Mouse (Mus musculus) midbrain, embryonic 12.5 days (tissue): ENCODE measurements at regions not wholly inside any gene's neighbourhood (a gene's known extent, or its start where the extent isn't known, plus 50 kb on each side); places are given as distances from the start of the nearest gene placed in this dataset.

Source experiments
- ATAC-seq: fragments of 200-750 bp; cut with Nextera tagmentation; 2 replicates; pipeline ENCODE4 v1.8.0; 2017; ENCODE audit warnings: low read depth, moderate TSS enrichment, moderate library complexity; ENCODE audit not compliant: low FRiP score
- H3K27ac ChIP-seq: fragments of 300-500 bp; sonication (generic); replicated peaks from 2 replicates; pipeline ENCODE4 v1.5.1; 2016; ENCODE audit warnings: mild to moderate bottlenecking
- H3K27me3 ChIP-seq: fragments of 300-500 bp; sonication (generic); 2 replicates; pipeline ENCODE4 v1.6.1; 2016; ENCODE audit warnings: mild to moderate bottlenecking
- H3K36me3 ChIP-seq: fragments of 300-500 bp; sonication (generic); 2 replicates; pipeline ENCODE4 v1.6.1; 2016
- H3K4me1 ChIP-seq: fragments of 300-500 bp; sonication (generic); 2 replicates; pipeline ENCODE4 v1.6.1; 2016
- H3K4me2 ChIP-seq: fragments of 300-500 bp; sonication (generic); replicated peaks from 2 replicates; pipeline ENCODE4 v1.6.1; 2016; ENCODE audit warnings: mild to moderate bottlenecking, moderate library complexity
- H3K4me3 ChIP-seq: fragments of 300-500 bp; sonication (generic); 2 replicates; pipeline ENCODE4 v1.5.1; 2016; ENCODE audit warnings: mild to moderate bottlenecking
- H3K9ac ChIP-seq: fragments of 300-500 bp; sonication (generic); replicated peaks from 2 replicates; pipeline ENCODE4 v1.6.1; 2016; ENCODE audit warnings: mild to moderate bottlenecking, moderate library complexity
- H3K9me3 ChIP-seq: fragments of 300-500 bp; sonication (generic); 2 replicates; pipeline ENCODE4 v1.6.1; 2016; ENCODE audit warnings: mild to moderate bottlenecking
- WGBS: fragments of 180-500 bp; shearing (Covaris S2); methylation state at CpG from one replicate; pipeline ENCODE4 v1.1.7; 2016; 5-methylcytosine and 5-hydroxymethylcytosine counted together

DNA sequence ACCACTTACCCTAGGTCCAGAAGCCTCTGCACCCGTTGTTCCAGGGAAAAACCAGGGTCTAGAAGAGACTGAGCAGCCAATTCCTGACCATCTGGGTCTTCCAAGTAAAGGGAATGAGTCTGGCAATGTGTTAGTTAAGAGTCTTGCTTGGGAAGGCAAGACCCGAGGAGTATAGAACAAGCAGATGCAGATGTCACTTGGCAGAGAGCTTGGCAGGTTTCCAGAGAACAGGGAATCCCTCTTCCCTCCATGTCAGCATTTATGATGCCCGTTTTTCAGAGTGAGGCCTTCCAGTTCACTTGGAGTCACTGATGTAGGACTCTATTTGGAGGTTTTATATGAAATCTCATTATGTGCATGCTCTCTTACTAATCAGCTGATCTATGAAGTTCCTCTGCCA is 231.1 kb downstream of the Bcl2 start:
- H3K4me1 ChIP-seq, result no peaks in the 10 kb centered on the region
- no peak overlapping the region for H3K4me2 ChIP-seq
- no peak overlapping the region for H3K9ac ChIP-seq
- no peaks in the 10 kb centered on the region for H3K36me3 ChIP-seq
- 82% methylated on average over 3 of the region's 3 CpGs for WGBS
- no peaks in the 10 kb centered on the region for H3K27me3 ChIP-seq
- no peaks in the 10 kb centered on the region for H3K9me3 ChIP-seq
- no peak overlapping the region for H3K27ac ChIP-seq
- no peak for ATAC-seq
- no peak overlapping the region for H3K4me3 ChIP-seq

DNA sequence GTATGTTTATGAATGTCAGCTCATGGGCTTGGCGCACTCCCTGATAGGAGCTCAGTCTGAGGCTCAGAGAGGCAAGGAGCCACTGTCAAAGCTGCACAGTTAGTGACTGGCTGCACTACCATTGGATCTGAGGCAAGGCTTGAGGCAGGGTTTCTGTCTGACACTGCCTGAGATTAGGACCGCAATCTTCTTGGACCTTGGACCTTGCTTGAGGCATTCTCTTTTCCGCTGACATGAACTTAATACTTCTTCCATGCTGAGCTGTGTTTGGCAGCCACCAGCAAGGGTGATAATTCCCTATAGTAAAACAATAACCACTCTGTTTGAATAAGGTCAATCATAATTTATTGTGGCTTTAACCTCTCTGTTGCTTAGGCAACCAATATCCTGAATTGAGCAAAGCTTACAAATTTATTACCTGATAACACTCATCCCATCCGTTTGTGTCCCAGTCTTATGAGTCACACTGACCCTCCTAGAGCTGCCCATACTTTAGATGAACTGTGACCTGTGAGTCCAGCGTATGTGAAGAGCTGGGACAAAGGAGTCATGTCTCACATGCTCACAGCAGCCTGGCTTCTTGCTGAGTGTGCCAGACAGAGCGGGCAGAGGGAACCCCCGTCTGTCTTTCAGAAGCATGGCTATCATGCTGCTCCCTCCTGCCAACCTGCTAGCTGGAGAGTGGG is 236.3 kb downstream of the Bcl2 start:
- no peak overlapping the region for H3K4me2 ChIP-seq
- no peak overlapping the region for H3K27ac ChIP-seq
- no peaks in the 10 kb centered on the region for H3K4me1 ChIP-seq
- no peaks in the 10 kb centered on the region for H3K36me3 ChIP-seq
- H3K9me3 ChIP-seq, result no peaks in the 10 kb centered on the region
- H3K27me3 ChIP-seq, result no peaks in the 10 kb centered on the region
- ATAC-seq, result peak; percentile 9; the same call in 1 of the 2 replicates
- 79% methylated on average over 7 of the region's 7 CpGs for WGBS
- H3K9ac ChIP-seq, result no peak overlapping the region
- H3K4me3 ChIP-seq, result no peak overlapping the region

DNA sequence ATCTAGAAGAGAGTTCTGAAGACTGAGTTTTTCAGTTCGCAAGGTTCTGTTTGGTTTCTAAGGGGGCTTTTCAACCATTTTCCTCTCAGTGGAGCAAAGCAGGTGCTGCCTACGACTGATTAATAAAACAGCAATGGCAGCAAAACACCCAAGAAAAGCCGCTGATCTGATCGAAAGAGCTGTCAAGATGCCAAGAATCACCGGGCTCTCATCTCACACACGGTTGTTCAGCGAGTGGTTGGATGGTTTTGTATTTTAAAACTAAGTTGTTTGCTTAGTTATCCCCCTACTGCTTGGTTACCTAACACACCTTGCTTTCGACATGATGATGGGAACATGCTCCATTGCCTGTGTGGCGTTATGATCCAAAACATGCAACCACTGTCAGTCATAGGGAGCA is 246.1 kb downstream of the Bcl2 start:
- no peak for ATAC-seq
- 95% methylated on average over 9 of the region's 9 CpGs for WGBS

DNA sequence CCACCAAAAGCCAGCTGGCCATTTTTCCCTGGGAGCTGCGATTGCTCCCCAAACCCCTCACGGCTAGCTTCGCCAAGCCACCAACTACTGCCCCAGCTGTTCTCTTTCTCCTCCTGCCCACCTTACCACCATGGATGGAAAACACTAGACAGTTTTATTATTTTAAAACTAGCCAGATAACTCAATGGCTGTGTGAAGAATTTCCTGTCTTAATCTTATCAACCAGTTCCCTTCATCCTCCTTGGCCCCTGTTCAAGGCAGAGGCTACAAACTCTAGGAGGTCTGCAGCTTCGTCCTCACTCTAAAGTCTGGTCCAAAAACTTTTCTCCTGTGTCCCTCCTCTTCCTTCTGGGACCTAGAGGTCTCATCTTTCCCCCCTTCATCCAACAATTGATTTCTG is 247.4 kb downstream of the Bcl2 start:
- Histone ChIP-seq H3K9me3 (no peaks in the 10 kb centered on the region), H3K27ac (no peak overlapping the region), H3K4me2 (no peak overlapping the region), H3K27me3 (no peaks in the 10 kb centered on the region), H3K36me3 (no peaks in the 10 kb centered on the region), H3K4me3 (no peak overlapping the region), H3K4me1 (peaks cover 12% of the 10 kb centered on the region), H3K9ac (no peak overlapping the region)
- no peak for ATAC-seq
- 94% methylated on average over 4 of the region's 4 CpGs for WGBS

More for the DNA sequence above, 246.1 kb downstream of the Bcl2 start:
- Histone ChIP-seq H3K27ac (no peak overlapping the region), H3K4me2 (no peak overlapping the region), H3K4me3 (no peak overlapping the region), H3K9me3 (no peaks in the 10 kb centered on the region), H3K4me1 (peaks cover 12% of the 10 kb centered on the region), H3K9ac (no peak overlapping the region), H3K27me3 (no peaks in the 10 kb centered on the region), H3K36me3 (no peaks in the 10 kb centered on the region)

DNA sequence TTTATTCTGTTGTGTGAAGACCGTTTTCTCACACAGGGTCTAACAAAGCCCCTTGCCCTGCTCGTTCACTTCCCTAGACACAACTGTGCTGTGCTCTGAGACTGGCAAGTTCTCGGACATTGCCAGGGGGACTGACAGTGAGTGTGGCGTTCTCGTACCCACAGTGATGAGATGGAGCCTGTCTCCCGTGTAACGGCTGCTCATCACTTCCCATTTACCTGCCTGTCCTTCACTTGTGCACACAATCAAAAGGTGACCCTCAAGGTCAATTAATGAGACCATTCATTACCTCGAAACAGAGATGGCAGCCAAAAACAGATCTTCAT is 248.1 kb downstream of the Bcl2 start:
- Histone ChIP-seq H3K4me2 (no peak overlapping the region), H3K9me3 (no peaks in the 10 kb centered on the region), H3K9ac (no peak overlapping the region), H3K4me3 (no peak overlapping the region), H3K27ac (no peak overlapping the region), H3K27me3 (no peaks in the 10 kb centered on the region), H3K4me1 (peaks cover 12% of the 10 kb centered on the region), H3K36me3 (no peaks in the 10 kb centered on the region)
- peak; percentile 82 for ATAC-seq
- 43% methylated on average over 8 of the region's 8 CpGs for WGBS

DNA sequence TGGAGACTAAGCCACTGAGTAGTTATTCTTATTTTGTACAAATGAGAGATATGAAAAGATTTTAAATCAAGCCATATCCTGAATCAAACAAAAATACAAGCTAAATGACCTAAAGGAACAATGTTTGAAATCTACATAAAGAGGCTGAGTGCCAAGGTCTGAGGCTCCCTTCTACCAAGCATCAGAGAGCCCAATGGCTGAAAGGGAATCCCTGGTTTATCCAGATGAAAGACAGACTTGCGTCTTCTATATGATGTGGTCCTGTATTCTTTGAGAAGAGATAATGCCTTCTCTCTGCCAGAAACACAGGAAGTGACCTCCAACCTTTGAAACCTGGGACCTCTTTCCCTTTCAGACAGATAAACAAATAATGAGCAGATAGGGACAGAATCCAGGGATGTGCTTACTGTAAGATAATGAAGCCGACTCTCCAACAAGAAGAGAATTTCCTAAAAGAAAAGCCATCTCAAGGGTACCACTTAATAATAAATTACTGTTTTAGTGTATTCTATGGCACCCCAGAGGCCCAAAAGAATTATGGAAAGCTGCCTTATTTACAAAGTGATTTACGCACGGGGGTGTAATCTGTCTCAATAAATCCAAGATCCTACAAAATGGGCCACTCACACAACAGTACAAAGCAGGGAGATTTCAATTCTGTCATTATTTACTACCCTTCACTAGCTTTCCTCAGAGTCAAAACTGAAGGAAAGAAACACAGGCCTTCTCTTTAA is 248.7 kb downstream of the Bcl2 start:
- no peaks in the 10 kb centered on the region for H3K27me3 ChIP-seq
- no peak overlapping the region for H3K4me3 ChIP-seq
- H3K9me3 ChIP-seq, result no peaks in the 10 kb centered on the region
- H3K4me2 ChIP-seq, result no peak overlapping the region
- no peak; the same call in 1 of the 2 replicates for ATAC-seq
- 44% methylated on average over 4 of the region's 4 CpGs for WGBS
- no peak overlapping the region for H3K9ac ChIP-seq
- no peak overlapping the region; the same call in 1 of the 2 replicates for H3K27ac ChIP-seq
- peaks cover 12% of the 10 kb centered on the region for H3K4me1 ChIP-seq
- H3K36me3 ChIP-seq, result no peaks in the 10 kb centered on the region

DNA sequence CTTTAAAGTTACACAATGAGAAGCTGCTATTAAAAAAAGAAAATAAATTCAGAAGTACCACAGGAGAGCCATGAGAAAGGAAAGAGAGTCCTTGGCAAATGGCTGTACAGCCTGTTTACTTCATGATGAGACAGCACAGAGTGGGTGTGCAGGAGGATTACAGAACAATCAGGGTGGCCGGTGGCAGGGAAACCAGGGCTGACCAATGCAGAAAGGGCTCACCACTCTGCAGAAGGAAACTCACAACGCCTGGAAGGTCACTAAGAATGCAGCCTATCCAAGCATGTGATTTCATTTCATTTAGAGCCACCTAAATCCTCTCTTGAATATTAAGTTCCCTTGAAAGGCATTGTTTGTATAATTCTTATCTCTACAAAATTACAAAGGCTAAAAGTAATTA is 249.3 kb downstream of the Bcl2 start:
- Histone ChIP-seq H3K9me3 (no peaks in the 10 kb centered on the region), H3K4me2 (no peak overlapping the region), H3K27ac (no peak overlapping the region), H3K4me3 (no peak overlapping the region), H3K4me1 (peaks cover 12% of the 10 kb centered on the region), H3K27me3 (no peaks in the 10 kb centered on the region), H3K9ac (no peak overlapping the region), H3K36me3 (no peaks in the 10 kb centered on the region)
- peak; percentile 55; the same call in 1 of the 2 replicates for ATAC-seq
- 11% methylated on average over 2 of the region's 2 CpGs for WGBS

DNA sequence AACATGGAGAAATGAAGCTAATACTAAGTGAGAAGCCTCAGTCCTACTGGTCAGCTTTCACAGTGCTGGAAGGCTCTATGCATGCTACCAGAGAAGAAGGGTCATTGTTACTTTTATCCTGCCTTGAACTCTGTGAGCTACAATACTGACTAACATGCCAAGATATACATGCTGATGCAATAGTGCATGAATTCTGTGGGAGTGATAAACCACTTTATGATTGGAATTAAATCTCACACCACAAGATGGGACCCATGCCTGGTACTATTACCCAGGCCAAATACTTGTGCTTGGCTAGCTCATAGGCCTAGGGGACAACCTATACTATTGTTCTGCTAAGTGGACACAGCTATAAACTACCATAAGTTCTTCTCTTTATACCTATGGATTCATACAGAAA is 251.5 kb downstream of the Bcl2 start:
- Histone ChIP-seq H3K4me2 (no peak overlapping the region), H3K27me3 (no peaks in the 10 kb centered on the region), H3K9me3 (no peaks in the 10 kb centered on the region), H3K36me3 (no peaks in the 10 kb centered on the region), H3K4me3 (no peak overlapping the region), H3K27ac (no peak overlapping the region), H3K9ac (no peak overlapping the region), H3K4me1 (peaks cover 12% of the 10 kb centered on the region)
- ATAC-seq, result no peak

DNA sequence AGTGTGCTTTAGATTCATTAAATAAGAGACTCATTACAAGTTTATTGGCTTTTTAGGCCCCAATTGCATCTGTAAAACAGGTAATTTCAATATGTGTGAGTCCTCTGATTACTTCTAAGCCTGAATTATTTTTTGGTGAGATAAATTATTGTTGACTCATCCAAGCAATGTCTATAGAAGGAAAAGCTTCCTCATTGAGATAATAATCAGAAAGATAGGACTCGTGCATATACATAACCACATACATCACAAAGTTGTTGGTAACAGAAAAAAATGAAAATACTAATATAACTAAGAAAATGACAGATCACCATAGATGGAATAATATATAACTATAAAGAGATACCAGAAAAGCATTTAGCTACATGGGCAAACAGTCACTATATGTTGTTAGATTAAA is 252.0 kb downstream of the Bcl2 start:
- H3K9ac ChIP-seq, result no peak overlapping the region
- H3K4me2 ChIP-seq, result no peak overlapping the region
- peaks cover 12% of the 10 kb centered on the region for H3K4me1 ChIP-seq
- no peak overlapping the region for H3K4me3 ChIP-seq
- H3K27ac ChIP-seq, result no peak overlapping the region
- no peak for ATAC-seq
- WGBS, result 90% methylated on average over 1 of the region's 1 CpGs
- no peaks in the 10 kb centered on the region for H3K9me3 ChIP-seq
- no peaks in the 10 kb centered on the region for H3K36me3 ChIP-seq
- H3K27me3 ChIP-seq, result no peaks in the 10 kb centered on the region

DNA sequence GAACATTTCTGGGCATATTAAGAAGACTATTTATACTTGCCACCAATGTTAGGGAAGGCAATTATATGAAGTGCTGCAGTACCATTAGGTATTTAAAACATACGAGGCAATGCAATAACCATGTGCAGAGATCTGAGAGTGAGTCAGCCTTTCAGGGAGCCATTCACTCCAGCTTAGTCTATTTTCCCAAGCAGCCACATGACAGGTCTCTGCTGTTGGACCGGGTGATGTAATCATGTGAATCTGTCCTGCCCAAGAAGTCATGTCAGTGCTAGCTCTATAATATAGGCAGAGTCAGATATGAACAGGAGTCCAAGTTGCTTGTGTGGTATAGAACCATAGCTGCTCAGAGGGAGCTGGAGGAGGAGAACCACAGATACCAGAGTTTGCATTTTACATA is 253.1 kb downstream of the Bcl2 start:
- Histone ChIP-seq H3K9ac (no peak overlapping the region), H3K27ac (no peak overlapping the region), H3K4me3 (no peak overlapping the region), H3K36me3 (no peaks in the 10 kb centered on the region), H3K9me3 (no peaks in the 10 kb centered on the region), H3K27me3 (no peaks in the 10 kb centered on the region), H3K4me1 (peaks cover 12% of the 10 kb centered on the region), H3K4me2 (no peak overlapping the region)
- 80% methylated on average over 2 of the region's 2 CpGs for WGBS
- ATAC-seq, result no peak

DNA sequence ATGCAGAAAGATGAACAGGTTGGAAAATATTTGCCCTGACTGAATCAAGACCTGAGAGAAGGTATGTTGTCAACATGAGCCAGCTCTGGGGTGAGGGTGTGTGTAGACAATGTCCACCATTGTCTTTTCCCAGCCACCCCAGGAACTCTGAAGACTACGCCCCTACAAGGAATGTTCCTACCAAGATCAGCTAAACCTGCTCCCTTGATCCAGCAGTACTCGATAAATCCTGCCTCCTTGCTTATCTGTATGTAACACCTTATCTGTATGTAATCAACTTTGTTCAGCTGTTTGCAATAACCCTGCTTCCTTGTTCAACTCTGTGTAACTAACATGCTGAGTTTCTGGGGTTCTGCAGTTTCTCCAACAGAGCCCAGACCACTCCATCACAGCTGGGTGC is 264.3 kb downstream of the Bcl2 start:
- Histone ChIP-seq H3K27ac (no peak overlapping the region), H3K4me1 (no peaks in the 10 kb centered on the region), H3K4me3 (no peak overlapping the region), H3K27me3 (no peaks in the 10 kb centered on the region), H3K9ac (no peak overlapping the region), H3K4me2 (no peak overlapping the region), H3K9me3 (no peaks in the 10 kb centered on the region), H3K36me3 (no peaks in the 10 kb centered on the region)
- ATAC-seq, result no peak
- 80% methylated on average over 2 of the region's 2 CpGs for WGBS
